Mouse (Mus musculus) Muller cell, postnatal 12 days (primary cell): ENCODE data around the gene Mecp2.

Source experiments
- DNase-seq: peaks from one replicate; pipeline ENCODE4 v3.0.0-alpha.2; 2015; ENCODE audit errors: inconsistent ontology term

The Mecp2 gene

DNA sequence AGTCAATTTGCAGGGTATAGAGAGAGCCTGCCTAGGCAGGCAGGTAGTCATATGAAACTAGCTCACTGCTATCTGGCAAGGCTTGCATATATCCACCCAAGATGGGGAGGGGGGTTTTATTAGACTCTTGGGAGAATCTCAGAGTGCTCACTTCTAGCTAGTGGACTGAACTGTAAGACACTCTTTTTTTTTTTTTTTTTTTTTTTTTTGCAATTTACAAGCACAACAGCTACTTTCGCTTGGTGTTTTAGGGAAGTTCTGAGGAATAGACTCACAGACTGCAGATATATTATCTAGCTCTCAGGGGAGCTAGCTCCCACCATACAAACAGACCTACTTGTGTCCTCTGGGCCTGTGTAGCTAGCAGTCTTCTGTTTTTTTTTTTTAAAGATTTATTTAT lies 120.6 kb downstream of the Mecp2 start:
- DNase-seq, result no peak

DNA sequence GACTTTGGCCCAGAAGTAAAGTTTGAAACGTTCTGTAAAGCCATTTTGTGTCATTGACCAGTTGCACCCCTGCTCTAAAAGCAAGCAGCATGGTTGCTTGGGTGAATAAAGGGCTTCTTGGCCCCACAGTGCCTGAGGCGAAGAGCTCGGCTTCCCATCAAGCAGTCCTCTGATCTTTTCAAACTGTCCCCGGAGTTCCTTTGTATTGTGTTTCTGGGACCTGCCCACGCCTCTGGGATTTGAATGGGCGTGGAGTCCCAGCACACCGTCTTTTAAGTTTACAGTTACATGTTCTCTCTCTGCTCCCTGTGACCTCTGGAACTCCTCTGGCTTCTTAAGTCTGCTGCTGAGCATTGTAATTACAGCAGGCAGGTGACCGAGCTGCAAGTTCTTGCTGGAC lies 127.1 kb downstream of the Mecp2 start:
- DNase-seq, result no peak

- DNase-seq, result peak; percentile 7
Measured at GRCm38 (mm10) chrX:74006401-74006800, 128.8 kb downstream of the Mecp2 start.

- DNase-seq, result no peak
Measured at GRCm38 (mm10) chrX:74003644-74004043, 131.5 kb downstream of the Mecp2 start.

- no peak for DNase-seq
Measured at GRCm38 (mm10) chrX:74001024-74001423, 134.1 kb downstream of the Mecp2 start.

- peak; percentile 66 for DNase-seq
Measured at GRCm38 (mm10) chrX:73998911-73999869, 136.0 kb downstream of the Mecp2 start.

DNA sequence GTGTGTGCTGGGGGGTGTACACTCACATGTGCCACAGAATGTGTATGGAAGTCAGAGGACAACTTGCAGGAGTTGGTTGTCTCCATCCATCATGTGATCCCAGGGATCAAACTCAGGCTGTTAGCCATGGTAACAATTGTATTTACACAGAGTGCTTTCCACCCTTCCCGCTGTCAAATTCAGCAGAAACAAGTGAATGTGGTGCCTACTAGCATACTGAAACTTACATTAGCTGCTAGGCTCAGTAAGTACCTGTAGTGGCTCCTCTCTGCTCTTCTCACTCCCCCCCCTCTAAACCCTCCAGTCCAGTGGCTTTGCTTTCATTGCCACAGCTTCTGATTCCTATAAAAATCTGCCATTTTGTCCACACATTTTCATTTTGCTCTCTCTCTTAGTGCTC lies 157.4 kb downstream of the Mecp2 start:
- no peak for DNase-seq
